Mouse (Mus musculus): ENCODE data around the gene Syt16. TPM values are rescaled to one million over a fixed set of nuclear protein-coding genes. Genes with fewer than 3 reads are reported as not detected.

Syt16 gene
- polyA plus RNA-seq, 1 experiment from 2014 or later, result 1.1 TPM

DNA sequence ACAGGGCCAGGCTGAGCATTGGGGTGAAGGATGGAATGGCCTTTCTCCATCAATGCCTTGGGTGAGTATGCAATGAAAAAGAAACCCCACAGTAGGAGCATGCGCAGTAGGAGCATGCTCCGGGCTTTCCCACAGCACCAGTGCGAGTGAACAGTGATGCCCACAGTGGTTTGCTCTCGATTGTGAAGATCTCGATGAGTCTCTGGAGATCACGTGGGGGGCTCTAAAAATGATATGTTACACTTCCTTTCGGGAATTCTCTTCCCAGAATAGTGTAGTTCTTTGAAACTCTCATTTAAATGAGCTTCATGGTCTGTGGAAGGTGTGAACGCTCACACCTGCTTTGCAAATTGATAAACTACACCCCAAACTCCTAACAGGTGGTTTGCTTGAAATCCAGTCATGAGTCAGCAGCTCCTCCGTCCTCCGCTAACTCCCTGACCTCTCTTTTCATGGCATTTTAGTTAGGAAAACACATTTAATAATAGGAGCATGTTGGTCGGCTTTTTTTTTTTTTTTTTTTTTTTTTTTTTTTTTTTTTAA, 190.9 kb downstream of the Syt16 start:
- Histone ChIP-seq H3K4me2 (replicated peaks; ENCODE audit: low read depth, low read length) (no peak overlapping the region), H3K27ac (ENCODE audit: low read length) (no peak overlapping the region), H3K4me3 (ENCODE audit: low read length) (no peak overlapping the region), H3K9ac (replicated peaks; ENCODE audit: low read length) (no peak overlapping the region), H3K4me1 (ENCODE audit: insufficient read depth, low read length) (no peaks in the 10 kb centered on the region), H3K27me3 (ENCODE audit: insufficient read depth, low read length) (no peaks in the 10 kb centered on the region), H3K9me3 (ENCODE audit: low read length) (no peaks in the 10 kb centered on the region), H3K36me3 (ENCODE audit: insufficient read depth, low read length) (no peaks in the 10 kb centered on the region)
- WGBS, result 69% methylated on average over 11 of the region's 11 CpGs
- no peak for ATAC-seq (ENCODE audit: low FRiP score, low TSS enrichment)

DNA sequence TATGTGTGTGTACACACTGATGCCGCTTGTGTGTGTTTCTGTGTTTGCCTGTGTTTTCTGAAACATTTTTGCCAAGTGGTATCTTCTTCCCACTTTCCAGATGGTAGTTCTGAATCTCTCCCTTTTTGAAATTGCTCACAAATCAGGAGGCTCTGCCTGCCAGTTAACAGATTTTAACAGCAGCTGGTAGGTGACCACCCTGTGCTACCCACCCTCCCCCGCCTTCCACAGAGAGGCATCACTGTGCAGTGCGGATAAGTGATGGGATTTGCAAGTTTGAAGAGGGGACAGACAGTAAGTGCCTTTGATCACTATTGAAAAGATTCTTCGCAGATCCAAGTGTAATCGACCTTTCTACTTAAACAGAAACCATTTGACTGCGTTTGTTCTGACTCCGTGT, 191.4 kb downstream of the Syt16 start:
- Histone ChIP-seq H3K4me3 (ENCODE audit: low read length) (no peak overlapping the region), H3K4me2 (replicated peaks; ENCODE audit: low read depth, low read length) (no peak overlapping the region), H3K27ac (ENCODE audit: low read length) (no peak overlapping the region), H3K36me3 (ENCODE audit: insufficient read depth, low read length) (no peaks in the 10 kb centered on the region), H3K9me3 (ENCODE audit: low read length) (no peaks in the 10 kb centered on the region), H3K27me3 (ENCODE audit: insufficient read depth, low read length) (no peaks in the 10 kb centered on the region), H3K4me1 (ENCODE audit: insufficient read depth, low read length) (no peaks in the 10 kb centered on the region), H3K9ac (replicated peaks; ENCODE audit: low read length) (no peak overlapping the region)
- 64% methylated on average over 7 of the region's 7 CpGs for WGBS
- ATAC-seq (ENCODE audit: low FRiP score, low TSS enrichment), result no peak

DNA sequence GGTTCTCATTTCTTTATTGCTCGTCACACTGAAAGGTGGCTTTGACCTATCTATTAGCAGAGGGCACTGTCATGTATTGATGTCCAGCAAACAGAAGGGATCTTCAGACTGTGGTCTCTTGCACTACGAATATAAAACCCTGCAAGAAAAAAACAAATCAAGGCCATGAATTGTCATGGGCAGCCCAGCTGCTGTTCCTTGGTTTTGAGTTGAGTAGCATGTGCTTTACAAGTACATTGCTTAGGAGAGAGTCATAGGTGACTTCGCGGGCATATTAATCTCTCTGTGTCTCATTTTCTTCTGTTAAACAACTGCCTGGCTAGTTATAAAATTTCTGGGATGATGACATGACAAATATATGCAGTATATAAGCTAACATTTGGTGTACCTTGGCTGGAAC, 192.4 kb downstream of the Syt16 start:
- Histone ChIP-seq H3K4me3 (ENCODE audit: low read length) (no peak overlapping the region), H3K36me3 (ENCODE audit: insufficient read depth, low read length) (no peaks in the 10 kb centered on the region), H3K27ac (ENCODE audit: low read length) (no peak overlapping the region), H3K4me1 (ENCODE audit: insufficient read depth, low read length) (no peaks in the 10 kb centered on the region), H3K9me3 (ENCODE audit: low read length) (no peaks in the 10 kb centered on the region), H3K27me3 (ENCODE audit: insufficient read depth, low read length) (no peaks in the 10 kb centered on the region), H3K4me2 (replicated peaks; ENCODE audit: low read depth, low read length) (no peak overlapping the region), H3K9ac (replicated peaks; ENCODE audit: low read length) (no peak overlapping the region)
- ATAC-seq (ENCODE audit: low FRiP score, low TSS enrichment), result no peak
- 83% methylated on average over 4 of the region's 4 CpGs for WGBS

DNA sequence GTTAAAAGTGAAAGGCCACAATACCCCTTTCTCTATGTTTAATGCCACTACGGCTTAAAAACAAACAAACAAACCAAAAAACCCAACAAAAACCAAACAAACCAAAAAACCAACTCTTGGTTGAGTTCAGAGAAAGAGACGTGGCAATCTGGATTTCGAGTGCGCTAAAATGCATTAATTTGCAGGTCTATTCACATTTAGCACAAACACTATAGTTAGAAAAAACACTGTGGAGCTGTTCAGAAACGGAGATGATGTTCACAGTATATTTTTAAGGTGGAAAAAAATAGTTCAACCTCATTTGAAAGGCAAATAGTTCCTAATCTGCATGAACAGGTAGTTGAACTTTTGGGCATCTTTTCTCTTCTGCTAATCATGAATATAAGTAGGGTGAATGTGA, 192.8 kb downstream of the Syt16 start:
- Histone ChIP-seq H3K4me3 (ENCODE audit: low read length) (no peak overlapping the region), H3K27me3 (ENCODE audit: insufficient read depth, low read length) (no peaks in the 10 kb centered on the region), H3K4me2 (replicated peaks; ENCODE audit: low read depth, low read length) (no peak overlapping the region), H3K4me1 (ENCODE audit: insufficient read depth, low read length) (no peaks in the 10 kb centered on the region), H3K9ac (replicated peaks; ENCODE audit: low read length) (no peak overlapping the region), H3K27ac (ENCODE audit: low read length) (no peak overlapping the region), H3K9me3 (ENCODE audit: low read length) (no peaks in the 10 kb centered on the region), H3K36me3 (ENCODE audit: insufficient read depth, low read length) (no peaks in the 10 kb centered on the region)
- WGBS, result 90% methylated on average over 5 of the region's 5 CpGs
- no peak for ATAC-seq (ENCODE audit: low FRiP score, low TSS enrichment)

DNA sequence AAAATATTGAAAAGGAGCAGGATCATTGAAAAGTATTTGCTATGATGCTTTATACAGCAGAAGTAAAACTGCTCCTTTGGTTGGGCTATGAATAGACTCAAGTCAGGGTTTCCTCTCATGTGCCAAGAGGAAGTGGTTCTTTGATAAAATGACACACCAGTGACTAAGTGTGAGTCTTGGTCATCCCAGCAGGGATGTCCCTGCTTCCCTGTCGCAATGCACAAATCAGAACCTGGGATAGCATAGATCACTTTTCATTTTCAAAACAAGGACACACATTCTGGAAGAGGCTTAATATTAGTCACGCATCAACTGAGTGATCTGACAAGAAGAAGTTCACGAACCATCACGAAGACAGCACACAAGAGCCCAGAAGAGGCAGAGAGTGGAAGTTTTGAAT, 195.1 kb downstream of the Syt16 start:
- no peaks in the 10 kb centered on the region for H3K9me3 ChIP-seq (ENCODE audit: low read length)
- H3K27ac ChIP-seq (ENCODE audit: low read length), result no peak overlapping the region
- H3K27me3 ChIP-seq (ENCODE audit: insufficient read depth, low read length), result no peaks in the 10 kb centered on the region
- no peaks in the 10 kb centered on the region for H3K36me3 ChIP-seq (ENCODE audit: insufficient read depth, low read length)
- 84% methylated on average over 4 of the region's 4 CpGs for WGBS
- no peaks in the 10 kb centered on the region for H3K4me1 ChIP-seq (ENCODE audit: insufficient read depth, low read length)
- H3K4me3 ChIP-seq (ENCODE audit: low read length), result no peak overlapping the region
- no peak for ATAC-seq (ENCODE audit: low FRiP score, low TSS enrichment)
- no peak overlapping the region for H3K4me2 ChIP-seq (replicated peaks; ENCODE audit: low read depth, low read length)
- H3K9ac ChIP-seq (replicated peaks; ENCODE audit: low read length), result no peak overlapping the region

DNA sequence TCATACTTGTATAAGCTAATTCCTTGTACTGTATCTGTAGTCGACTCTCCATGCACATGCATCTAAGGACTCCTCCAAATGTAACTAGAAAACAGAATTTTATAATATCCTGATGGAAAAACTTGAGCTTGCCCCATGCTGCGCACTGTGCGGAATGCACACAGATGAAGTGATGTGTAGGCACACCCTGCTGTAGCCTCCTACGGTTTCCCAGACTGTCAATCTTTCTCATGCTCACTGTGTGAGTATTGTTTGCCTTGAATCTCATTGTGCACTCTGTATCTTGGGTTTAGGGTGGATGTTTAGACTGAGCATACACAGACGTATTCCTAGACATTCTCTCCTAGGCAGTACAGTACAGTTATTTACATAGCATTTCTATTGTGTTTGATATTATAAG, 203.9 kb downstream of the Syt16 start:
- Histone ChIP-seq H3K9ac (replicated peaks; ENCODE audit: low read length) (no peak overlapping the region), H3K36me3 (ENCODE audit: insufficient read depth, low read length) (no peaks in the 10 kb centered on the region), H3K4me2 (replicated peaks; ENCODE audit: low read depth, low read length) (no peak overlapping the region), H3K4me3 (ENCODE audit: low read length) (no peak overlapping the region), H3K27ac (ENCODE audit: low read length) (no peak overlapping the region), H3K9me3 (ENCODE audit: low read length) (no peaks in the 10 kb centered on the region), H3K27me3 (ENCODE audit: insufficient read depth, low read length) (no peaks in the 10 kb centered on the region), H3K4me1 (ENCODE audit: insufficient read depth, low read length) (no peaks in the 10 kb centered on the region)
- 85% methylated on average over 5 of the region's 5 CpGs for WGBS
- no peak for ATAC-seq (ENCODE audit: low FRiP score, low TSS enrichment)

DNA sequence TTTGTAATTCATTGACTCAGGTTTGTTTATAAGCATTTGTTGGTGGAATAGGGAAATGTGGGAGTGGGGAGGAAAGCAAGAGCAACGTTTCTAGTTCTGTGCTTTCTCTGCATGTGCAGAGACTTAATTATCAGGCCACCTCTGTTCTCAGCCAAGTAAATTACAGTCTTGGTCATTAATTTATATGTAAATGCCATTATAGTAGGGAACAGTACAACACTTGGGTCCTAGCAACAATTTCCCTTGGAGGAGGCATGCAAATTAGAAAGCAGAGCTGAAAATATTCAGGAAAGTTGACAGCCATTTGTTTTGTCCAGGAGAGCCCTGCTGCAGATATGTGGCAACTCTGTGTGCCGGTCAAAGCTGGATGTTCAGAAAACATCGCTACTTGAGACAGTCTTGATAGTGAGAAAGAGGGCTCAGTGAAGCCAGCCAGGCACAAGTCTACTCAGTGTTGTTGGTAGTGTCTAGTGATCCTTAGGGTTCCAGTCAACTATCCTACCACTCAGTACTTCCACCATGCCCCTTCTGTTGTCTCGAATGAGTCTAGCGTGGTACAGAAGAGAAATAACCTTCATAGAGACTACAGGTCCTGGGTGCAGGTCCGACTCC, 205.1 kb downstream of the Syt16 start:
- no peak for ATAC-seq (ENCODE audit: low FRiP score, low TSS enrichment)
- no peaks in the 10 kb centered on the region for H3K27me3 ChIP-seq (ENCODE audit: insufficient read depth, low read length)
- no peak overlapping the region for H3K4me3 ChIP-seq (ENCODE audit: low read length)
- 81% methylated on average over 6 of the region's 6 CpGs for WGBS
- H3K4me1 ChIP-seq (ENCODE audit: insufficient read depth, low read length), result no peaks in the 10 kb centered on the region
- H3K4me2 ChIP-seq (replicated peaks; ENCODE audit: low read depth, low read length), result no peak overlapping the region
- no peak overlapping the region for H3K9ac ChIP-seq (replicated peaks; ENCODE audit: low read length)
- H3K27ac ChIP-seq (ENCODE audit: low read length), result no peak overlapping the region
- H3K36me3 ChIP-seq (ENCODE audit: insufficient read depth, low read length), result no peaks in the 10 kb centered on the region
- H3K9me3 ChIP-seq (ENCODE audit: low read length), result no peaks in the 10 kb centered on the region

DNA sequence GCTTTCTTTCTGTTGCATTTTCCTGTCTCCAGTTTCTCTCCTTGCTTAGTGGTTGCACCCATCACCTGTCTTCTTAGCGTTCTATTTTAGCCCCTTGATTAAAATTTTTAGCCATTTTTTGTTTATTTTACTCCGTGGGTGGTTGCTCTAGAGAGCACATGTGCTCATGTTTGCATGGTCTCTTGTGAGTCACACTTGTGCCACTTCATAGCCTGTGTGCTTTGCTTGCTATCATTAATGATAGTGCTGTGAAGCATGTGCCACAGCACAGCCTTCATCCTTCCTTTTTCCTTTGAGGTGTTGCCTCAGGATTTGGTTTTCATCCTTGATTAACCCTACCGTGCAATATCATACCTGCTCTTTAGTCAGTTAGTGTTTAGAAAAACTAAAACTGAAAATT, 214.7 kb downstream of the Syt16 start:
- Histone ChIP-seq H3K9ac (replicated peaks; ENCODE audit: low read length) (no peak overlapping the region), H3K4me3 (ENCODE audit: low read length) (no peak overlapping the region), H3K36me3 (ENCODE audit: insufficient read depth, low read length) (no peaks in the 10 kb centered on the region), H3K27ac (ENCODE audit: low read length) (no peak overlapping the region), H3K4me2 (replicated peaks; ENCODE audit: low read depth, low read length) (no peak overlapping the region), H3K27me3 (ENCODE audit: insufficient read depth, low read length) (no peaks in the 10 kb centered on the region), H3K9me3 (ENCODE audit: low read length) (no peaks in the 10 kb centered on the region), H3K4me1 (ENCODE audit: insufficient read depth, low read length) (no peaks in the 10 kb centered on the region)
- 72% methylated on average over 3 of the region's 3 CpGs for WGBS
- ATAC-seq (ENCODE audit: low FRiP score, low TSS enrichment), result no peak

DNA sequence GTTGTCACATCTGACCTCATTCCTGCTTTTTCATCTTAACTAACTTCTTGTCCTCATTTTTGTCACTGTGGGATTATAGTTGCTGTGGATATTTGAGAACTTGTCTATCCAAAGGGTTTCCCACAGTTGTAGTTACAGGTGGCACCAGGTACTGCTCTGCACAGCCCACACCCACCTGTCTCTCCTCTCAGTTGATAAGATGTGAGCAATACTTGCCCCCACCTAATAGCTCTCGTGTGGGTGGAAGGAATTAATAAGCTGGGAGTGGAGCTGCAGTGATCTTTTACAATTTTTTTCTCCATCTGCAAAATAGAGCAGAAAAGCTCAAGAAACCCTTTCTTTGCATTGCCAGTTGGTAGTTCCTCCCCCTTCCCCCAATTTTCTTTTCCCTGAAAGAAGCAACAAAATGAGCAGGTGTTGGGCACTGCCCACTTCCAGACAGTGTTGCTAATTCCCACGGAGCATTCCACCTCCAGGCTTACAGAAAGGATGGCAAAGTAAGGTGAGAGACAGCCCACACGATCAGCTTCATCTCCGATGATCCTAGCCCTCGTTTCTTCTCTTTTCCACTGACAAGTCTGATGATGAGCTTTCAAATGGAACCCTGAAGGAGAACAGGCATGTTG, 218.8 kb downstream of the Syt16 start:
- Histone ChIP-seq H3K4me1 (ENCODE audit: insufficient read depth, low read length) (no peaks in the 10 kb centered on the region), H3K27ac (ENCODE audit: low read length) (no peak overlapping the region), H3K36me3 (ENCODE audit: insufficient read depth, low read length) (no peaks in the 10 kb centered on the region), H3K9me3 (ENCODE audit: low read length) (no peaks in the 10 kb centered on the region), H3K4me3 (ENCODE audit: low read length) (no peak overlapping the region), H3K27me3 (ENCODE audit: insufficient read depth, low read length) (no peaks in the 10 kb centered on the region), H3K4me2 (replicated peaks; ENCODE audit: low read depth, low read length) (no peak overlapping the region), H3K9ac (replicated peaks; ENCODE audit: low read length) (no peak overlapping the region)
- no peak for ATAC-seq (ENCODE audit: low FRiP score, low TSS enrichment)
- WGBS, result 68% methylated on average over 5 of the region's 5 CpGs

DNA sequence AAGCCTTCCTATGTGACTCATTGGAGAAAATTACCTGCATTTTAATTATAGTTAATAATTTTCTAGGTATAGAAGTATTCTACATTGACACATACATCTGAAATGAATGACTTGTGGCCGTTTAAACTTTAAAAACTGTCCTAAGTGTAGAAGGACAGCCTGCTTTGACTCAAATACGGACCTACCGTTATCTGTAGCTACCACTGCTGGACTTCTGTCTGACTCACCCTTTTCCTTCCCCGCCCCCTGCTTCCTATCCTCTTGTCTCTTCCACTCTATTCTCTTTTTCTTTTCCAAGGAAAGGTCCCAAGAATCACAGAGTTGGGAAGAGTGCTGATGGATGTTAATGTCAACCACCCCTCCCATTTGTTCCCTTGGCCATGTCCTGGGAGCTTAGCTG, 222.4 kb downstream of the Syt16 start:
- no peak for ATAC-seq (ENCODE audit: low FRiP score, low TSS enrichment)
- Histone ChIP-seq H3K27me3 (ENCODE audit: insufficient read depth, low read length) (no peaks in the 10 kb centered on the region), H3K4me1 (ENCODE audit: insufficient read depth, low read length) (no peaks in the 10 kb centered on the region), H3K9ac (replicated peaks; ENCODE audit: low read length) (no peak overlapping the region), H3K9me3 (ENCODE audit: low read length) (no peaks in the 10 kb centered on the region), H3K36me3 (ENCODE audit: insufficient read depth, low read length) (no peaks in the 10 kb centered on the region), H3K4me3 (ENCODE audit: low read length) (no peak overlapping the region), H3K27ac (ENCODE audit: low read length) (no peak overlapping the region), H3K4me2 (replicated peaks; ENCODE audit: low read depth, low read length) (no peak overlapping the region)
- WGBS, result 78% methylated on average over 4 of the region's 4 CpGs

Measured in kidney, embryonic 16.5 days (tissue).